Mouse (Mus musculus): ENCODE measurements around the gene Phlda2.
"Not testable (repeated sequence)": the region's sequence is repeated elsewhere in the genome, so short reads cannot be mapped to it uniquely, and the experiment has no call there.

Gene Phlda2

DNA sequence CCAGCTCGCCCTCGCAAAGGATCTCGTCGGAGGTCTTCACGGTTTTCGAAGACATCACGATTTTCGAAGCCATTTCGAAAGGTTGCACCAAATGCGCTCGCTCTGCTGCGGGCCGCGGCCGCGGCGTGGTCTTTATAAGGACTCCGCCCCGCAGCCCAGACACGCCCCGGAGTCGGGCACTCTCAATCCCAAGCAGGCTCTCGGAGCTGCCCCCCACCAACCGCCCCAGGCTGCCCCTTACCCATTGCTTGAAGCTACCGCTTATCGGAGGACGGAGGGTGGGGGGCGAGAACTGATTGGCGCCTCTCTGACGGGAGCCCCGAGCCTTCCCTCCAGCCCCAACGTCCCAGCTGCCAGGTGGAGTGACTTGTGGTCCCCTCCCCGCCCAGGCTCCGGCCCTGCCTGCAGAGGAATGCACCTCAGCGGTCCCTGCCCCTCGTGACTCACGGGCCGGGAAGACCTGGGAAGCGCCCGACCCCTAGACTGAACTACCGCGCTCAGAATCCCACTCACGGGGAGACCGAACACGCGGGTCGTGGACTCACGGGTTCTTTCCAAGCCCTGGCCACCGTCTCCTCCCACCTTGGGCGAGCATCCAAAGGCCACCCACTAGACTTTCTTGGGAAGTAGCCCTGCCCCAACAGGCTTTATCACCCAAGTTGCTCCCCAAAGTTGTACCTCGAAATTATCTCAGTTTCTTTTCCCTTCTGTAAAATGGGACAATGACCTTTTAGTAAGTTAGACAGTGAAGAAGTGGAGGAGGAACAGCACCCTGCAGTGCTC lies at the start of gene Phlda2:
Phlda2 (minus strand) TSS at position 733 of the 783 bp plus-strand sequence.
- DNase-seq = no peak

- no peak for DNase-seq
Measured at GRCm38 (mm10) chr7:143549588-143550220, 46.8 kb upstream of the Phlda2 start.

DNA sequence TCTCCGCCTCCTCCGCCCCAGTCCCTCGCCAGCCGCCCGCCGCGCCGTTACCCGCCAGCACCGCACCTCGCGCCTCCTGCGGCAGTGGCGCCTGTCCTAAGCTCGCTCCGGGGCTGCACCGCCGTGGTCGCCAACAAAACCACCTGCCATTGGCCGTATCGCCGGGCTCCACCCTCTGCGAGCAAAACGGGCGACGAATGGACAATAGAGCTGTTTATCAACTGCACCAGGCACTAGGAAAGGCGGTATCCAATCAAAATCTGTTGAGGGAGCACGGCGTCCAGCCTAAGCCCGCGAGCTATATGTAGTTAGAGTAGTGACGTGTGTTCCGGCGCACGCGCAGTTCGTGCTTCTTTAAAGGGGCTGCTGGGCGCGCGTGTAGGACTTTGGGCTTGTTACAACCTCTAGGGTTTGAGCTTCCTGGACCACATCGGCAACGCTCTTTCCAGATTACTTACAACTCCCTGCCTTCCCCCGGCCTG lies 46.1 kb upstream of the Phlda2 start, which contains the start of gene Nap1l4:
Nap1l4 (minus strand) TSS at position 131 of the 482 bp plus-strand sequence.
- DNase-seq = peak; percentile 100

GRCm38 (mm10) chr7:143548231-143548961 lies 45.4 kb upstream of the Phlda2 start:
- no peak for DNase-seq

DNA sequence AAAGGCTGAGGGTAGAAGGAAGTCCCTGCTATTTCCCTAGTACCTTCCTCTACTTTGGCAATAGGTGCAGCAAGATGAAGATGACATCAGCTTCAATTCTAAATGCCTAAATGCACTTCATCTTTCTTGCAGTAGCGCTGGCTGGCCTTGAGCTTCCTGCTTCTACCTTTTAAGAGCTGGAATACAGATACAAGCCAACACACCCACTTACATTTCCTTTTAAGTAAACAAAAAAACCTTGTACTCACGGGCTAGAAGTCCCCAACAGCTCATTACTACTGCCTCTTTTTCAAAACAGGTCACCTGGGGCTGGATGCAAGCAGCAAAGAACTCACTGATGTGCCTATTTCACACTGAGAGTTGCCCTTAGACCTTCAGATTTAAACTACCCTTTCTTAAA lies 43.6 kb upstream of the Phlda2 start:
- DNase-seq = no peak

- DNase-seq = no peak
Measured at GRCm38 (mm10) chr7:143544368-143544767, 41.4 kb upstream of the Phlda2 start.

DNA sequence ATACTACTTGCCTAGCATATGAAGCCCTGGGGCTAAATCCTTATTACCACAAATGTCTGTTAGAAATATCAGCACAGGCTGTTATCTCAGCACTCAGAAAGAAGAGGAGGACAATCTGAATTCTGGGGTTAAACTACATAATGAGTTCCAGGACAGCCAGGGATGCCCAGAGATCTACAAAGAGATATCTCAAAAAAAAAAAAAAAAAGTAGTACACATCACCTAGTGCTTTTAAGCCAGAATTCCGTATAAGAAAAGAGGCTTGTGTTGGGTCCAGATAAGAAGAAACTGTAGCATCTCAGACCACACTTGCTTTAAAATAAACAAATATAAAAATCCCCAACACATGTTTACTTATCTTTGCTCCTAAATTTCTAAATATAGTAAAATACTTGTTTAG lies 35.7 kb upstream of the Phlda2 start:
- DNase-seq = no peak

- not testable (repeated sequence) for DNase-seq
Measured at GRCm38 (mm10) chr7:143538229-143538628, 35.3 kb upstream of the Phlda2 start.

GRCm38 (mm10) chr7:143536251-143536650 lies 33.3 kb upstream of the Phlda2 start:
- DNase-seq = no peak

- DNase-seq = no peak
Measured at GRCm38 (mm10) chr7:143533284-143533683, 30.3 kb upstream of the Phlda2 start.

- no peak for DNase-seq
Measured at GRCm38 (mm10) chr7:143532410-143532809, 29.5 kb upstream of the Phlda2 start.

- DNase-seq = no peak
Measured at GRCm38 (mm10) chr7:143519333-143519732, 16.4 kb upstream of the Phlda2 start.

DNA sequence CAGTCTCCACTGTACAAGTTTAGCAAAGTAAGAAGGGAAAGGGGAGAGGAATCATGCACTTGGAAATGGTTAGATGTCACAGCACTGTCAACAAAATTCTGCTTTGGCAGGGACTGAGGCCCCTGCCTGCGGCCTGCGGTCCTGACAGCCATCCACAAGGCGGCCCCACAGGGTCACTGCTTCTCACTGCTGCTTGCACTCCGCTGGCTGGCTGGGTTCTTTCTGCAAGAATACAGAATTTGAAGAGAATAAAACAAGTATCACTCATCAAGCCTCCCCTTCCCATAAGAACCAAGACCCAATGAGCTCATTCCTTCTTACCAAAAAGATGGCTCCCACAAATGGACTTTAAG lies 11.4 kb upstream of the Phlda2 start:
- no peak for DNase-seq

DNA sequence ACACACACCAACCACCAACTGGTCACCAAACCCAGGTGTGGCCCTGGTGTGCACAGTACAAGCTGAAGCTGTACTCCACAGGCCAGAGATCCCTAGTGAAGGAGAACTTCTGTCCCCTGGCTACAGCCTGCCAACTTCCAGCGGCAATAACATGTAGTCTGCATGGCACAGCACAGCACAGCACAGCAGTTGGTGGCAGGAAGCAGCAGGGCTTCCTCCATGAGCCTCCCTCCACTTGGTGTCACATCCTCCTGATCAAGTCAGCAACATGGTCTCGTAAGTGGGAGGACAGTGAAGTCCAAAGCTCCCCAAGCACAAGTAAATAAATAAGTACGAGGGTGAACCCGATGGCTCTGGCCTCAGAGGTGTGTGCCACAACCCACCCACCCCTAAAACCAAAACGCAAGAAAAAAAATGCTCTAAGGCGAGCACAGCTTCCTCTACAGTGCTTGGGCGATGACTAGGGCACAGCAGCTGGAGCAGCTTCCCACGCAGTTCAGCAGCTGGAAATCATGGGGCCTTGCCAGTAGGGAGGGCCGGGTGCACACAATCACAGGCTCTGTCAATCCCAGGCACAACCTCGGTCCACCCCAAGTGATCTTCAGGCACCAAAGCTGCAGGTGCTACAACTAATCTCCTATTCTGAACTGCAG lies 10.9 kb upstream of the Phlda2 start:
- DNase-seq = no peak

DNA sequence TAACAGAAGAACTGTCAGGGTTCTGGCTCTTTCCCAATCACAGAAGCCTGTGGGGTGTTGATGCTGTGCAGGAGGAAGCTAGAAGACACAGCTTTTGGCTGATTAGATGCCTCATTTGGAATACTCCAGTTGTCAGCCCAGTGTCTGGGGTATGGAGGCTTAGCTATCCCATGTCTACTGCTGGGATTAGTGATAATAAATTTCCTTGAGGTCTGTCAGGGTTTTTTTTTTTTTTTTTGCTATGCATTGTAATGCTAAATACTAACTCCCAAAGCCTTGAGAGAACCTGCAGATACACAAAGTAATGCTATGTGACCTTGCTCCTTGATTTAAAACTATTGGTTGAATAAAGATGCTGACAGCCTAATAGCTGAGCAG lies 8.4 kb upstream of the Phlda2 start:
- DNase-seq = no peak

- DNase-seq = no peak
Measured at GRCm38 (mm10) chr7:143510593-143511334, 7.8 kb upstream of the Phlda2 start.

DNA sequence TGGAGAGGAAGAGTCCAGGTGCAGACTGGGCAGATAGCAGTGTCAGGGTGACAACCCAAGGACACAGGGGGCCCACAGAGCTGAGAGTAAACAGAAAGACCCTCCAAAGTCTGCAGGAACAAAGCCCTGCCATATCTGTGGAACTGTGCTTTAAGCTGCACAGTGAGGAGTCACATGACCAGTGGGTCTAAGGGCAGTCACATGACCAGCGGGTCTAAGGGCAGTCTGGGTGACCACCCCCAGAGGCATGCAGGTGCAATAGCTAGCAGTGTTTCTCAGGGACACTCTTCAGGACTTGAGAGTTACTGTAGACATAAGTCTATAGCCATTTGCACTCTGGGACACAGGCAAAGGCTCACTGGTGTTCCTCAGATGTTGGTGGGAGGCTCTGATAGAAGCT lies 6.6 kb upstream of the Phlda2 start:
- DNase-seq = no peak

DNA sequence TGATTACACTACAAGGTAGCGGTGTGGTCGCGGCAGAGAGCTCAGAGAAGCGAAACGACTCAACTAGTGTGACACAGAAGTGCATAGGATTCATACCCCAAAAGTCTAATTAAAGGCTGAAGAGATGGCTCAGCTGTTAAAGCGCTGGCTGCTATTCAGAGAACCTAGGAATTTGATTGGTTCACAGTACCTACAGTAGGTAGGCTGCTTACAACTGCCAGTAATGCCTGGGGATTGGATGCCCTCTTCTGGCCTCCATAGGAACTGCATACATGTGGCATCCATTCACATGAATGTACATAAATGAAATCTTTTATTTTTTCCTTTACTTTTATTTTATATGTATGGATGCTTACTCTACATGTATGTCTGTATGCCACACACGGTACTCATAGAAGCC lies 3.7 kb upstream of the Phlda2 start:
- DNase-seq = no peak

GRCm38 (mm10) chr7:143506271-143506670 lies 3.3 kb upstream of the Phlda2 start:
- DNase-seq = no peak

DNA sequence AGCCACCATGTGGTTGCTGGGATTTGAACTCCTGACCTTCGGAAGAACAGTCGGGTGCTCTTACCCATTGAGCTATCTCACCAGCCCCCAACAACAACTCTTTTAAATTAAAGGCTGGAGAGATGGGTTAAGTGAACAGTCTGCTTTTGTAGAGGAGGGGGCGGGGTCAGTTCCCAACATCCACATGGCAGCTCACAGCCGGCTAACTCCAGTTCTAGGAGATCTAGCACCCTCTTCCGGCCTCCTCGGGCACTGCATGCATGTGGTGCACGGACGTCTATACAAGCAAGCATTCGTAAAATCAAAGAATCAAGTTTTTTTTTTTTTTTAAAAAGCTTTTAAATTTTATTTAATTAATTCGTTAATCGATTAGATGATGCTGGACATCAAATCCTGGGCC lies 2.9 kb upstream of the Phlda2 start:
- peak; percentile 22 for DNase-seq

DNA sequence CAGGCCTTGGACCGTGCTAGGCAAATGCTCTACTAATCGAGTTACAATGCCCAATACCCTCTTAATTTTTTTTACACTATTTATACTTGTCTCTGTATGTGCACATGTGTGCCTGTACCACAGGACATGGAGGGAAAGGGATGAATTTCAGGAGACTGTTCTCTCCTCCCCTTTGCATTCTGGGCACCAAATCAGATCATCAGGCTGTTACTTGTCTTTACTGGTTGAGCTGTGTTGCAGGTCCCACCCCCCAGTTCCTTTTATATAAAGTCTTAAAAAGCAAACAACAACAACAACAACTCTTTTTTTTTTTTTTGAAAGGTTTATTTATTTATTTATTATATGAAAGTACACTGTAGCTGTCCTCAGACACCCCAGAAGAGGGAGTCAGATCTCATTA lies 2.5 kb upstream of the Phlda2 start:
- no peak for DNase-seq

DNA sequence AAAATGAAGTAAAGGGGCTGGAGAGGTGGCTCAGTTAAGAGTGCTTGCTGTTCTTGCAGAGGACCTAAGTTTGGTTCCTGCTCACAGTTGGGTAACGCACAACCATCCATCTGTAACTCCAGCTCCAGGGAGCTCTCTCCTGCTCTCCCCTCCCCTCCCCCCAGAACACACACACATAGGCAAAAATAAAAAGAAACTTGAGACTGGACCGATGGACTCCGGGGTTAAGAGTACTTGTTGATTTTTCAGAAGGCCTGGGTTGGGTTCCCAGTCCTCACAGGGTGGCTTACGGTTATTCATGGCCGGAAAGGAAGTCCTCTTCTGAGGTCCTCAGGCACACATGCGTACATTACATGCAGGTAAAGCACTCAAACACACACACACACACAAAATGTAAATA lies 976 bp upstream of the Phlda2 start:
- no peak for DNase-seq

All from right cerebral cortex, postnatal 25 days (tissue).